Mouse (Mus musculus) heart, embryonic 16.5 days (tissue): Measurements from ENCODE around the gene Diras1. TPM values are rescaled to one million over a fixed set of nuclear protein-coding genes. Genes with fewer than 3 reads are reported as not detected.

Experiments used
- ATAC-seq: fragments of 200-750 bp; cut with Nextera tagmentation; replicated peaks from 2 replicates; pipeline ENCODE4 v1.8.0; 2017; ENCODE audit warnings: moderate number of reproducible peaks; ENCODE audit not compliant: insufficient read depth, low FRiP score; ENCODE audit errors: extremely low read depth
- H3K27ac ChIP-seq: fragments of 300-500 bp; sonication (generic); 2 replicates; pipeline ENCODE4 v1.5.1; 2014; ENCODE audit warnings: mild to moderate bottlenecking, low read length, control low read depth, moderate library complexity
- H3K27me3 ChIP-seq: fragments of 300-500 bp; sonication (generic); 2 replicates; pipeline ENCODE4 v1.6.1; 2014; ENCODE audit warnings: low read length, mixed read lengths; ENCODE audit not compliant: control insufficient read depth, insufficient read depth
- H3K36me3 ChIP-seq: fragments of 300-500 bp; sonication (generic); 2 replicates; pipeline ENCODE4 v1.6.1; 2014; ENCODE audit not compliant: control insufficient read depth, insufficient read depth
- H3K4me1 ChIP-seq: fragments of 300-500 bp; sonication (generic); 2 replicates; pipeline ENCODE4 v1.6.1; 2014; ENCODE audit warnings: low read length, mixed read lengths; ENCODE audit not compliant: control insufficient read depth, insufficient read depth
- H3K4me2 ChIP-seq: fragments of 300-500 bp; sonication (generic); 2 replicates; pipeline ENCODE4 v1.6.1; 2014; ENCODE audit warnings: low read depth, mild to moderate bottlenecking, control low read depth, low read length
- H3K4me3 ChIP-seq: fragments of 300-500 bp; sonication (generic); 2 replicates; pipeline ENCODE4 v1.5.1; 2014; ENCODE audit warnings: mild to moderate bottlenecking, control low read depth, low read length
- H3K9ac ChIP-seq: fragments of 300-500 bp; sonication (generic); 2 replicates; pipeline ENCODE4 v1.6.1; 2014; ENCODE audit warnings: low read length, control low read depth
- H3K9me3 ChIP-seq: fragments of 300-500 bp; sonication (generic); replicated peaks from 2 replicates; pipeline ENCODE4 v1.6.1; 2016; ENCODE audit warnings: low read length; ENCODE audit not compliant: control insufficient read depth
- whole genome bisulfite sequencing: fragments of 180-500 bp; shearing (Covaris S2); extraction: QIAGEN DNeasy Blood & Tissue Kit; methylation state at CpG from one replicate; pipeline ENCODE4 v1.1.7; 2014; 5-methylcytosine and 5-hydroxymethylcytosine counted together
- polyA plus RNA-seq: library from polyadenylated mRNA; unstranded; fragments of >200 nt; fragmentation: Nextera tagmentation; extraction: Ambion mirVana; gene quantifications from 2 replicates; pipeline ENCODE4 v1.2.1, GENCODE M21; 2015

Gene Diras1
- polyA plus RNA-seq, 1 experiment from 2014 or later, result 0.09 TPM

- Histone ChIP-seq H3K4me1 (peaks cover 11% of the 10 kb centered on the region), H3K4me3 (no peak overlapping the region), H3K27ac (no peak overlapping the region), H3K4me2 (no peak overlapping the region), H3K9ac (no peak overlapping the region), H3K27me3 (no peaks in the 10 kb centered on the region), H3K9me3 (peaks cover 3% of the 10 kb centered on the region; the same call in 1 of the 2 replicates), H3K36me3 (no peaks in the 10 kb centered on the region)
- 80% methylated on average over 1 of the region's 1 CpGs for WGBS
- ATAC-seq, result no peak
Measured at GRCm38 (mm10) chr10:80973722-80974121, 51.7 kb downstream of the Diras1 start.

- ATAC-seq, result no peak
- no peak overlapping the region for H3K4me2 ChIP-seq
- H3K9ac ChIP-seq, result no peak overlapping the region
- H3K4me1 ChIP-seq, result peaks cover 11% of the 10 kb centered on the region
- no peaks in the 10 kb centered on the region for H3K36me3 ChIP-seq
- WGBS, result 41% methylated on average over 11 of the region's 11 CpGs
- H3K27ac ChIP-seq, result 0 out of 2 replicates have a peak overlapping the region, but pooled peaks have one; percentile 11
- no peaks in the 10 kb centered on the region for H3K27me3 ChIP-seq
- H3K9me3 ChIP-seq, result peaks cover 3% of the 10 kb centered on the region; the same call in 1 of the 2 replicates
- no peak overlapping the region for H3K4me3 ChIP-seq
Measured at GRCm38 (mm10) chr10:80972071-80972987, 53.1 kb downstream of the Diras1 start.

GRCm38 (mm10) chr10:80971533-80971932 lies 53.9 kb downstream of the Diras1 start:
- Histone ChIP-seq H3K4me1 (peaks cover 15% of the 10 kb centered on the region), H3K9ac (no peak overlapping the region), H3K9me3 (peaks cover 3% of the 10 kb centered on the region; the same call in 1 of the 2 replicates), H3K27ac (no peak overlapping the region), H3K4me2 (no peak overlapping the region), H3K4me3 (no peak overlapping the region), H3K27me3 (no peaks in the 10 kb centered on the region), H3K36me3 (no peaks in the 10 kb centered on the region)
- WGBS, result 82% methylated on average over 15 of the region's 15 CpGs
- ATAC-seq, result no peak

GRCm38 (mm10) chr10:80970159-80970558 lies 55.3 kb downstream of the Diras1 start:
- Histone ChIP-seq H3K4me1 (peaks cover 21% of the 10 kb centered on the region), H3K27ac (no peak overlapping the region), H3K27me3 (no peaks in the 10 kb centered on the region), H3K9me3 (peaks cover 3% of the 10 kb centered on the region; the same call in 1 of the 2 replicates), H3K36me3 (no peaks in the 10 kb centered on the region), H3K9ac (no peak overlapping the region), H3K4me2 (no peak overlapping the region), H3K4me3 (no peak overlapping the region)
- no peak for ATAC-seq
- WGBS, result 82% methylated on average over 8 of the region's 8 CpGs

Other genes with a start within 250 kb of the Diras1 start
- 42.3 and 47.7 TPM in 2 replicates for gene Sf3a2, start 227.5 kb downstream of the Diras1 start, polyA plus RNA-seq
- 79.4 and 83.3 TPM in 2 replicates for gene Plekhj1, start 227.0 kb downstream of the Diras1 start, polyA plus RNA-seq
- gene Amh, start 220.4 kb downstream of the Diras1 start, polyA plus RNA-seq, result 0.13 and 0.29 TPM in 2 replicates
- 5.6 and 6.7 TPM in 2 replicates for gene Jsrp1, start 212.2 kb downstream of the Diras1 start, polyA plus RNA-seq
- gene Oaz1, start 199.0 kb downstream of the Diras1 start, polyA plus RNA-seq, result 2,111 and 2,265 TPM in 2 replicates
- 0.39 and 0.84 TPM in 2 replicates for gene Lingo3, start 181.6 kb downstream of the Diras1 start, polyA plus RNA-seq
- 141 and 148 TPM in 2 replicates for gene Lsm7, start 170.5 kb downstream of the Diras1 start, polyA plus RNA-seq
- 28.4 and 33.2 TPM in 2 replicates for gene Sppl2b, start 170.4 kb downstream of the Diras1 start, polyA plus RNA-seq
- not detected in 2 replicates for gene Tmprss9, start 153.8 kb downstream of the Diras1 start, polyA plus RNA-seq
- gene Timm13, start 124.7 kb downstream of the Diras1 start, polyA plus RNA-seq, result 286 and 289 TPM in 2 replicates
- 27.5 and 30.0 TPM in 2 replicates for gene Lmnb2, start 107.4 kb downstream of the Diras1 start, polyA plus RNA-seq
- gene Gadd45b, start 95.6 kb downstream of the Diras1 start, polyA plus RNA-seq, result 33.6 and 34.3 TPM in 2 replicates
- 1.4 TPM in 2 replicates for gene Gng7, start 10.7 kb downstream of the Diras1 start, polyA plus RNA-seq
- 9.6 and 10.8 TPM in 2 replicates for gene Slc39a3, start 11.8 kb upstream of the Diras1 start, polyA plus RNA-seq
- 166 and 174 TPM in 2 replicates for gene Sgta, start 34.5 kb upstream of the Diras1 start, polyA plus RNA-seq
- 29.8 and 31.4 TPM in 2 replicates for gene Thop1, start 44.4 kb upstream of the Diras1 start, polyA plus RNA-seq
- 0.70 and 1.00 TPM in 2 replicates for gene Creb3l3, start 73.2 kb upstream of the Diras1 start, polyA plus RNA-seq
- 143 and 152 TPM in 2 replicates for gene Map2k2, start 80.3 kb upstream of the Diras1 start, polyA plus RNA-seq
- 25.5 and 30.1 TPM in 2 replicates for gene Zbtb7a, start 109.6 kb upstream of the Diras1 start, polyA plus RNA-seq
- gene Pias4, start 142.3 kb upstream of the Diras1 start, polyA plus RNA-seq, result 34.7 and 37.5 TPM in 2 replicates
- gene Eef2, start 151.0 kb upstream of the Diras1 start, polyA plus RNA-seq, result 435 and 443 TPM in 2 replicates
- 33.9 and 40.2 TPM in 2 replicates for gene Dapk3, start 157.3 kb upstream of the Diras1 start, polyA plus RNA-seq
- 0.11 TPM in 2 replicates for gene 4930442H23Rik, start 158.2 kb upstream of the Diras1 start, polyA plus RNA-seq
- gene Nmrk2, start 176.4 kb upstream of the Diras1 start, polyA plus RNA-seq, result 11.9 and 14.6 TPM in 2 replicates
- 0.31 and 0.33 TPM in 2 replicates for gene Atcay, start 205.2 kb upstream of the Diras1 start, polyA plus RNA-seq
- gene Zfr2, start 207.5 kb upstream of the Diras1 start, polyA plus RNA-seq, result 5.0 and 6.2 TPM in 2 replicates
- 2.6 and 2.7 TPM in 2 replicates for gene Matk, start 227.3 kb upstream of the Diras1 start, polyA plus RNA-seq
- 230 TPM in 2 replicates for gene Mrpl54, start 241.3 kb upstream of the Diras1 start, polyA plus RNA-seq
- 62.7 and 63.0 TPM in 2 replicates for gene Apba3, start 241.3 kb upstream of the Diras1 start, polyA plus RNA-seq